Mouse (Mus musculus) 416B (cell line): ENCODE measurements around the gene Scfd2.

Experiments used
- DNase-seq: peaks from one replicate; pipeline ENCODE4 v3.0.0; 2011; ENCODE audit warnings: low read depth

The Scfd2 gene

DNA sequence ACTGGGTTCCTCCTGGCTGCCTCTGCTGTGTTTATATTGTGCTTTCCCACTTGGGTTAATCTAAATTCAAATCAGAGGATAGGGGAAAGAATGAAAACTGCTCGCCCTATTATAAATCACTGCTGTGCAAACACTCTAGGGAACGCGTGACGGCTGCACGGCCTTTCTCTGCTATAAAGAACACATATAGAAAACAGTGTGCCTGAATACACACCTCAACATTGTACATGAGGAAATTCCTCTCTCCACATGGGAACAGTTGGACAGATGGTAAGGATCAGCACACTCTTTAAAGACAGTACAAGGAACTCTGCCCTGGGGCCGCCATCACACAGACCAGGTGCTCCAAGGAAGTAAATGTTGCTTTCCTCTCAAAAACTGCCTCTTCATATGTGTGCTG lies 166.2 kb downstream of the Scfd2 start:
- DNase-seq = no peak

DNA sequence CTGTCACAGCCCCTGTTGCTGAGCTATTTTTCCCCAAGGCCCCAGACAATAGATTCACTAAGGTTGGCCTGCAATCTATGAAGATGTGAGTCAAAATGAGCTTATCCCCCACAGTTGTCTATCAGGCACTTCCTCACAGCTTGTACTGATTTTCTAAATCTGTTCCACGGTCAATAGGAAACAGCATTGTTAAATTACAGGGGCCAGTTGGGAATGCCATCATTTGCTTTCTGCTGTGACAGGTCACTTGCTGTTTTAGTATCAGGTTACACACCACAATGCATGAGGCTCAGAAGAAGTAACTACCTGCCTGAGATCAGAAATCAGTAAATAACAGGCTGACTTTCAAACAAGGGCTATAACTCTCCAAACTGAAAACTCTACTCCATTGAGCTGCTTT lies 168.3 kb downstream of the Scfd2 start:
- DNase-seq = no peak

DNA sequence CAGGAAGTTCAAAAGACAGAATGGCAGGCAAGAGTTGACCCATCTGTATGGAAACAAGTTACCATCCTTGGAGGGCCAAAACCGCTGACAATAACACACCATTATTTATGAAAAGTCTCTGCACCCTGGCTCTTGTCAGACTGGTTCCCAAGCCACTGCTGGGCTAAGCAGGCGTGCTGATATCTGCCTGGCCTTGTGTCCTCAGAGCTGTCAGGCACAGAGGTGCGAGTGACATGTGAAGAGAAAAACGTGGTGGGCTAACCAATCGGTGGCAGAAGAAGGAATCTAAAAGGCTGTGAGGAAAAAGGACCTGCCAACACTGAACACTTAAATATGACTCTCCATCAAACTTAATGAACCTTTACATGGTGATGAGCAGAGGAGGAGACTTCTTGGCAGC lies 170.0 kb downstream of the Scfd2 start:
- DNase-seq = no peak

DNA sequence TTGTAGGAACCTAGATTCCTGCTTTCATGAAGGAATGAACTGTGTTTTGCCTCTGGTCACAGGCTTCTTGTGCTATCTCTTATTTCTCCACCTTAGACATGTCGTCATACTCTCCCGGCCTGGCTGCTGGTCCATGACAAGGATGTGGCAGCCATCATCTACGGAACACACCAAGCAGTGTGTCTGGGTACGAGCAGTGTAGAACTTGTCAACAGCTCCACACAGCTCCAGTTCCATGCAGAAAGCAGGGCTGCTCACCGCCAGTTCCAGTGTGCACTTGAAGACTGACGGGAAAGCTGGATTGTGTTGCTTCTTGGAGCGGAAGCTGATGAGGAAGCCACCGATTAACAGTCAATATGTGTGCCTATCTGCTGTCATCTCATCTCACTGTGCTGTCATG lies 173.5 kb downstream of the Scfd2 start:
- no peak for DNase-seq

DNA sequence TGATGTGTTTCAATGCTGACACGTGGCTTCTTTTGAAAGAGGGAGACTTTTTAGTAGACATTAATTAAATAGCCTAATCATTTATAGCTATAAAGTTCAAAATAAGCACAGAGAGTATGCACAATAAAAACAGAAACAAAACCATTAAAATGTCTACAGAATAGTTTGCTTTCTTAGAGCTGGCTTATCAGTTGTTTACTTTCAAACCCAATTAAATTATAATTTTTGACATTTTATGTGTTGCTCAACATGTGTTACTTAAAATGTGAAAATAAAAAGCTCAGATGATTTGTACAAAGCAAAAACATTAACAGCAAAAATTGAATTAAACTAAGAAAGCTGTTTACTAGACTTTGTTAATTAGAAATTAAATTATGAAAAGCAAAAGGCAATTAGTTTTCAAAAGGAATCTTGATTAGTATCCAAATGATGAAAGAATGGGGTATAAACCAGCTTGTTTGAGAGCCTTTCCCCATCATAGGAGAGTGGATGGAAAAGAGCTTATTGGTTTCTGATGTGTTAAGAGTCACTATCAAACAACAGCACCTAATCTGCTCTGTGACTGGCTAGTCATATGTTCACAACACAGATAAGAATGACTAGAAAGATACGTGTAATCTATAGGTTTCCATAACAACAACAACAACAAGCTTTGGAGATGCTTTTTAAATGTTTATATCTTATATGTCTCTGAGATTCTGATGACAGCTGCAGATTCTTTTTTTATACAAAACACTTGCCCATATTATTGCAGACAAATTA lies 176.0 kb downstream of the Scfd2 start:
- no peak for DNase-seq

DNA sequence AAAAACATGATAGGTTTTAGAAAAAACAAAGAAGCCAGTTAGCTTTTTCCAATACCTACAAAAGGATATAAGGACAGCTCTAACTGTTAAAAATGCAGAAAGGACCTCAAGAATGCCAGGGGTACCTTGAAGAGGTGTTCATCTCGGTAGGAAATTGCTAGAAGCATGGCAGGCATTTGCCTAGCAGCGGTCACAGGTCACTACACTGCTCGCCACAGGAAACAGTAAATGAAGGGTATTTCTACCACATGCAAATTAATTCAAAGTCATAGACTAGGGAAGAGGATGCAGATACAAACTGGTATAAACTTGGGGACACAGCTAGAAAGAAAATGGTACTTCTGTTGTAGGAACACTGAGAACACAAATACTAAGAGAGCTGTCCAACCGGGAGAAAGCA lies 180.7 kb downstream of the Scfd2 start:
- DNase-seq = no peak

DNA sequence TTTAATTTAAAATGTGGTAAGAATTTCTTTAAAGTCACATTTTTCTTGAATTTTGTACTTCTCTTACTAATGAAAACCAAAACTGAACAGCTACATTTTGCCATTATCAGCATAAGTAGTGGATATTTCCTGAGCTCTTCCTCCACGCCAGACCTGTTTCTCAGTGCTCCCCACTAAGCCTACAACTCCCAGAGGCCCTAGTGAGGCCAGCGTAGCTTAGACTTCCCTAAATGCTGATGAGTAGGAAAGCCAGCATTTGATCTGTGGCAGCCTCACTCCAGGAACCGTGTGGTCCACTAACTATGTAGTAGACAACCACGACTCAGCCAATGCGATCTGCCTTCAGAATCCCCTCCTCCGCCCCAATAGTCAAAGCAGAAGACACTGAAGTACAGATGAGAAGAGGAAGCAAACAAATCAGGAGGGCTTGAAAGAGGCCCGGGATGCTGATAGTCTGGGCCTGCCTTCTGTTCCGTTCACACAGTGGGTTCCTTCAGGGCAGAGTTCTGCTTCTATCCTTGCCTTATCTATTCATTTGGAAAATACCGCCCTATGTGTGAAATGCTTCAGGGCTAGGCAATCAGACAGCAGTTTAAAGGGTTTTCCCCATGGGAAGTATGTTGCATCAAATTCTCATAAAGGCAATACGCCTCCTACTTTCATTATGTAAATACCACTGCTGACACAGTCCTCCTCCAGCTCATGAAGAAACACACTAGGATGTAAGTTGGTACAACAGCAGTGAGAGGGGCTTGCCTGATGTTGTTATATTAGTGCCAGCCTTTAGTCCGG lies 183.3 kb downstream of the Scfd2 start:
- DNase-seq = peak; percentile 19

DNA sequence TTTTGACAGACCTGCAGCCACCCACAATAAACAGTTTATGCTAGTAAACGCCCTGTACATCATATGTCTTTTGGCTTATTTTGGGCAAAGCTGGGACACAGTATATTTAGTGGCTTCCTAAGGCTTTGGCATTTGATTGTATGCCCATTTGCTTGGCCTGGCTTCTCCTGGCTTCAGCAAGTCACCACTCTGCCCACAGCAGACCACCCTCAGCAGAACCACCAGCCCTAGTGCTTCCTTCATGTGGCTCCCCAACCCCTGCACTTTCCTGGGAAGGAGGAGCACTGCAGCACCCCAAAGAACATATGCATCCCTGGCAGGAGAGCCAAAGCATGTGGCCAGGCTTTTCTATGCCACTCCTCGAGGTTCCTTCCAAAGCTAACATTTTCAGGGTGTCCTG lies 188.5 kb downstream of the Scfd2 start:
- no peak for DNase-seq

DNA sequence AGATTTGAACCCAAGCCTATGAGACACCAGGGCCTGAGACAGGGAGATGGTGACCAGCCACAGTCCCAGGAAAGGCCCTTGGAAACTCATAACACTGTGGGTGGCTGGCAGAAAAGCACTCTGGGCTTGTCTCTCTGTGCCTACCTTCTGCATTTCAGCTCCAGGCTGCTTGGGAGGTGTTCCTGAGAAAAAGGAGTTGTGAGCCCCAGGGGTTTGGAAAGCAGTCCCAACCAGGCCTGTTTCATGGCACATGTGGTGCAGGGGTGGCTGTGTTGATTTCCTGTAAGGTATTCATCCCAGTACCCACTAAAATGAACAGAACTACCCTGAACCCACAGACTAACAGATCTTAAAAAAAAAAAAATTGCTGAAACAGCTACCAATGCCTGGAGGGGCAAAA lies 189.0 kb downstream of the Scfd2 start:
- DNase-seq = no peak

DNA sequence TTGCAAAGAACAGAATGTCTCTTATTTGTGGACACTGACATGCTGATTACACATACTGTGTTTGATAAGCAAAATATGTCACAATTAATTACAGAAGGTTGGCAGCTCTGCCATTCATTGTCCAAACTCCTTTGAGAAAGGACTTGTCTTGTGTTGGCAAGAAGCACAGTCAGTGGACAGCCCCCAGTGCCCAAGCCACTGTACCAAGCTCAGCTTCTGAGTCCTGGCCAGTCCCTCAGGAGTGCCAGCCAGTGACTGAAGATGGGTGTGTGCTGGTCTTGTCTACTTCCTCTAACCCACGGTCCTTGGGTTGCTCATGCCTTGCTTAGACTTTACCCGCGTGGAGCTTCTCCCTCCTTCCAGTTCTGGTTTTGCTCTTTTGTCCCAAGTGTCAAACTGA lies 194.1 kb downstream of the Scfd2 start:
- no peak for DNase-seq

DNA sequence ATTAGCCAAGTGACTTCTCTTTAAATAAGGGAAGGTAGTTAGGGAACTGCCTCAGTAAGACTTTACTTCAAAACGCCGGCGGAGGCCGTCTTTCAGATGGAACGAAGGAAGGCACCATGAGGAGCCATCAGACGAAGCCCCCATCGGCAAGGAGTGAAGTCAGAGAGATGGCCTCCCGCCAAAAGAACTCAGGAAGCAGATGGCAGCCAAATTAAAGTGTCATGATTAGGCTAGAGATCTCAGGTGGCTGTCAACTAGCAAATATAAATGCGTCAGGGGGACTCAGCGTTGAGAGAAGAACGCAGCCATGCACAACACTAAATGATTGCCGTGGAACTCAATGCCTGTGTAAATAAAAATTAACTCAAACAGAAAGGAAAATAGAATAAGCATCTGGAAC lies 194.8 kb downstream of the Scfd2 start:
- no peak for DNase-seq

DNA sequence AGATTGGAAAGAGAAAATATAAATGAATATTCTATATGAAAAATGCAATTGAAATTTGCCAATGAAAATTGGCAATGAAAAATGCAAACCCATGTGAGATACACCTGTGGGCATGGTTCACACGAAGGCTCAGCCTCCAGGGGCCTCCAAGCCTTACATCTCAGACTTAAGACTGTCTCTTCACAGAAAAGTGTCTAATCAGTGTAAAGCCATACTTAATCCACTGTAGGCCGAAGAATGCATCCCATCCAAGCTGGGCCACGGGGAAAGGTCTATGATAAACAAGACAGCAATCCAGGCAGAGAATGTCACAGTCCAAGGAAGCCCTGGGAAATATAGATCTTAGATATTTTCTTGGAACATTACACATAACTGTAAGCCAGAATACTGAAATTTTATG lies 198.3 kb downstream of the Scfd2 start:
- DNase-seq = no peak

DNA sequence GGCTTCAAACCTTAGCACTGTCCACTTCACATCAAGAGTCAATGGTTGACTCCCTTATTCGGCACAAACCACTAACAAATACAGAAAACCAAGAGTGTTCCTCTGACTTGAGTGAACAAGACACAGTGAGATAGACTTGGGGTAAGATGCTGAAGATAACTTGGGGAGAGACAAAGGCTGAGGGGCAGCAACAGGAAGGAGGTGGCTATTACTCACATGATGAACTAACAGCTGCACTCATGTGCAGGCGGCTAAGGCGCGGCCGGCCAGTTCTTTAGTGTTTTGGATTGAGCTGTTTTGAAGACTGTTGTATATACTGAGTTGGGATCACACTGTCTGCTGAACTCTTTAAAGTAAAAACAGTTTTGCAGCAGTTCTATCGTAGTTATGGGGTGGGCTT lies 205.3 kb downstream of the Scfd2 start:
- peak; percentile 92 for DNase-seq

DNA sequence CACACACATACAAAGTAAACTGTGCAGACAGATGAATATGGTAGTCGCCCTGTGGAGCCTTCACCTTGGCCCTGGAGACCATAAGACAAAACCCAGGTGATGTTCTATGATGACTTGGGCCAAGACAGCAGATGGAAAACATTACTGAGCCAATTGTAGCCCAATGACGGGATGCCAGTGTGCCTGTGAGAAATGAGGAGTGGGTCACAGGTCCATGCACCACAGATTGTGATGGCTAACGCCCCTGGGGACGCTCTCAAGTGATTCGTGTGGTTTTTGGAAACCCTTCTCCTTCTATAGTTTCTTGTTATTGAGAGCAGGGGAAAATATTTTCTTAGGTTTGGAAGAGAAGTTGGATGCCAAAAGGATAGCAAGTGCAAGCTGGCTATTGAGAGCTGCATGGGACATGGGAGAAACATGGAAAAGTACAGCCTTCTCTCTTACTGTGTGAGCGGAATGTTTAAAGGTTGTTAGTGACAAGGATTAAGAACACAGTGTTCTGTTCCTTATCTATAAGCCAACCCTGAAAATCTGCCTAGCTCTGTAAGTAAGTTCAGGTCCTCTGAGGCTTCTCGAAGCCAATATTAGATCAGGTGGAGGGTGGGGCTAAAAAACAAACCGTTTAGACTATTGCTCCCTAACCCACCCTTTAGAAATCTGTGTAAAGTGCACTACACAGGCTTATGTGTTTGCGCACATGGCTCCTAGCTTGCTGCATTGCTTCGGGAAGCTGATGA lies 210.4 kb downstream of the Scfd2 start:
- no peak for DNase-seq

DNA sequence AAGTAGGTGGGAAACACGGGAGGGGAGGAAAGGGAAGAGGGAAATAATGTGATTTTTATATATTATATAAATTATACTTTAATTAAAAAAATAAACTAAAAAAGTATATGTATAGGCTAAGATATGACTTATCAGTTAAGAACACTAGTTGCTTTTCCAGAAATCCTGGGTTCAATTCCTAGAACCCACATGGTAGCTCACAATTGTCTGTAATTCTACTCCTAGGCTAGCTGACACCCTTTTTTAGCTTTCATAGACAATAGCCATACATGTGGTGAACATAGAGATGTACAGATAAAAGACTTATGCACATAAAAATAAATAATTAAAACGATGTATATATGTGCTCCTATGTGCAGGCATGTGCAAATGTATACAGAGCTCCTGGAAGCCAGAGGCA lies 212.0 kb downstream of the Scfd2 start:
- no peak for DNase-seq

DNA sequence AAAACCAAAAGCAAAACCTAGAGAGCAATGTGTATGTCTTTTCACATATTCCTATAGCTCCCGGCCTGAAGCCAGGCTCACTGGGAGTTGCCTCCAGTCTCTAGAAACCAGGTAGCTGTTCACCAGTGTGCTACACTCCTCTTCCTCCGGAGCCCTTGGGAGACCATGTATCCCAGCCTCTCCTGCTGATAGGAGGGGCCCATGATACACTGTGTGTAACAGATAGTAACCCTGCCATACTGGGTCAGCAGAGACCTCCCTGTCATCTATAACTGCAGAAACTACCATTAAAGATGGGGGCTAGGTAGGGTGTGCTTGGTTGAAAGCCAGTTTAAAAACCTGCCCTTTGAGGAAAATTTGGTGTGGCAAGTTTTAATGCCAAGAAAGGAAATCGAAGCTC lies 214.4 kb downstream of the Scfd2 start:
- DNase-seq = no peak

DNA sequence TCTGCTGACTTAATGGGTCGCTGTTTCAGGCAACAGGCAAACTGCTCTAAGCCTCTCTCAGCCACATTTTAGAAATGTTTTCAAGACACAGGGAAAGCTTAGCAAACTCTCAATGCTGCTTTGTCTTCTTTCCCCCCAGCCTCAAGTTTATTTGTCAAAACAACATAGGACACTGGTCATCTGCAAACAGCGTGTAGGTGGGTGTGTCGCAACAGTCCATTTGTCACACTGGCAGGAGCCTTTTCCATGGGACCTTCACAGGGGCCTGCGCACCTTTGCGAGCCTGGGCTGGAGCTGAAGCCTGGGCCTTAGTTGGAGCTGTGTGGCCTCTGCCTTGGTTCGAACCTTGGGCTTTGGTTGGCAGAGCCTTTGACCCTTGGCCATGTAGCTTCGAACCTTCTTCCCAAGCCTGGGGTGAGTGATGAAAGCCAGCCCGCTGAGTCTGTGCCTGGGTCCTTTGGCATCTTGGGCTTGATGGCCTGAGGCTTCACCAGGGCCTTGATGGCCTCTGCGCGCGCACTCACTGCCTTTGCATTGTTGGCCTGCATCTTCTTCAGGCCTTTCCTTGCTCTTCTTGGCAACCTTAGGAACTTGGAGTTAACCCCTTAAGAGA lies 215.1 kb downstream of the Scfd2 start:
- DNase-seq = no peak

DNA sequence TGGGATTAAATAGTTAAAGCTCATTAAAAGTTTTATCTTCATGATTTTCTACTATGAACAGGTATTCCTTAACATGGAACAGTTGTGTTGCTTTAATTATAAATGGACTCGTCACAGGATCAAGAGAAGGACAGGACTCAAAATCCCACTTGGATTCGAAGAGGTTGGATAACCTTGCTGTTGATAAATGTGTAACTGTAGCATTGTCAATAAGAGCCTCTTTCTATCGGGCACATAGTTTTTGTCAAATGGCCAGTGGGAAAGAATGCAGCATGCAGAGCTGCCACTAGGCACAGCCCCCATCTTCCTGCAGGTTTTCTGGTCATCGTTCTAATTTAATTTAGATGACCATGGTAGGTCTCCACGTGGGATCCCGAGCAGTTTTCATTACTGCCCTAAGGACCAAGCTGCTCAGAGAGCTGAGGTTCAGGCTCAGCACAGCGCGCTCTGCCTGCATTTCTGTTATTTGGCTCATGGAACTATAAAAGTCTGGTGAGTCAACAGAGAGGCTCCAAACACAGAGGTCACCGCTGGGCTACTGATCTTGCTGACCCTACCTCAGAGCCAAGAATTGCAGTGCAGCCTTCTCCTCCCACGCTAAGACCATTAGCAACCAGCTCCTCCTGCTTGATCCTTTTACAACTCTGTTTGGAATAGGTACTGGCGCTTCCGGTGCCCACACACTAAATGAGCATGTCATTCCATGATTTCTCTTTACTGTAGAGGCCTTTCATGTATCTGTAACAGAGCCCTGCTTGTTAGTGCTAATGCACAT lies 215.9 kb downstream of the Scfd2 start:
- DNase-seq = no peak

DNA sequence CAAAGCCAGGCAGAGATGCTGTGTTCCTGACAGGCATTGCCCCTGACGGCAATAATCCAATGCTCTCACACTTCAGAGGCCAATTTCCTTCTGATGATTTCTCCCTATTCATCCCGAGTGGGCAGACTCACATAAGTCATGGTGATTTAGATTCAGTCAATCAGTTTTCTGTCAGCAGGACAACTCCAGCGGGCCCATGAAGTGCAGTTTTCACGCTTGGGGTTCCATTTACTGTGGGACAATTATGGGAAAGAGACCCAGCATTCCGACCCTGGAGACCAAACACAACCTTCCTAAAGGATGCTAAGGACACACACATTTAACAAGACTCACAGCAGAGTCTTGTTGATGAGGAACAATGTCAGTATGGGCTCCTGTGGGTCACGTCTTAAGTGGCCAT lies 217.1 kb downstream of the Scfd2 start:
- DNase-seq = no peak

DNA sequence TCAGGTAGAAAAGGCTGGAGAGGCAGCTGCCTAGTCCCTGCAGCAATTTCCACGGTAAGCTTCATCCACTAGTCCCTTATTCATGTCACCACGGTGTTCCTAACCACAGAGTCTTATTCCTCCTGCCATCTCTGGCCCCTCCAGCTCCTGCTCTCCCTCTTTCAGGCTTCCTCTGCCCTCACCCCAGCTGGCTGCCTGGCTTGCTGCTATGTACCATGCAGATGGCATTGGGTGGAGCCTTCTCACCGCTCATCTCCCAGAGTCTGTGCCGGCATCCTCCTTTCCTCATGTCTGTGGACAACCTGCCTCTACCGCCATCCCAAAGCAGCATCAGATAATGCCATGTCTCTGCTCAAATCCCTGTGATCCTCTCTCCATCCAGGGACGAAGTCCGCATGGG lies 218.0 kb downstream of the Scfd2 start:
- no peak for DNase-seq

DNA sequence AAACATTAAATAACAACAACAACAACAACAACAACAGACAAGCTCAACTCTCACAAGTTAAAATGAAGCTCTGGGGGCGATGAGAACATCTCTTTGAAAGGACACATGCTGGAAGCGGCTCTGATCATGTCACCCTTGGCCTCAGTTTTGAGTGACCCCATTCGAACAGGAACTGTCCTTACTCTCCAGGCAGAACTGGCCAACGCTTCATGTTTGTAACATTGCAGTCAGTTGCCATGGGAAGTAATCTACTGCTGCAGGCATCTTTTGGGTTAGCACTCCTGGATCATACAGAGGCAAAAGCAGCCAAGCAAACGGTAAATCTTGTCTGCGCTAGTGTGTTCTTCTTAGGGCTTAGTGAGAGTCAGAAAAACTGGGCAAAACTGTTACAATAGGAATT lies 219.7 kb downstream of the Scfd2 start:
- no peak for DNase-seq
